Mouse (Mus musculus) kidney, adult 11 months (tissue): ENCODE results near the gene Grtp1.

Source experiments
- DNase-seq: peaks from one replicate; pipeline ENCODE4 v3.0.0; 2022

The Grtp1 gene

DNA sequence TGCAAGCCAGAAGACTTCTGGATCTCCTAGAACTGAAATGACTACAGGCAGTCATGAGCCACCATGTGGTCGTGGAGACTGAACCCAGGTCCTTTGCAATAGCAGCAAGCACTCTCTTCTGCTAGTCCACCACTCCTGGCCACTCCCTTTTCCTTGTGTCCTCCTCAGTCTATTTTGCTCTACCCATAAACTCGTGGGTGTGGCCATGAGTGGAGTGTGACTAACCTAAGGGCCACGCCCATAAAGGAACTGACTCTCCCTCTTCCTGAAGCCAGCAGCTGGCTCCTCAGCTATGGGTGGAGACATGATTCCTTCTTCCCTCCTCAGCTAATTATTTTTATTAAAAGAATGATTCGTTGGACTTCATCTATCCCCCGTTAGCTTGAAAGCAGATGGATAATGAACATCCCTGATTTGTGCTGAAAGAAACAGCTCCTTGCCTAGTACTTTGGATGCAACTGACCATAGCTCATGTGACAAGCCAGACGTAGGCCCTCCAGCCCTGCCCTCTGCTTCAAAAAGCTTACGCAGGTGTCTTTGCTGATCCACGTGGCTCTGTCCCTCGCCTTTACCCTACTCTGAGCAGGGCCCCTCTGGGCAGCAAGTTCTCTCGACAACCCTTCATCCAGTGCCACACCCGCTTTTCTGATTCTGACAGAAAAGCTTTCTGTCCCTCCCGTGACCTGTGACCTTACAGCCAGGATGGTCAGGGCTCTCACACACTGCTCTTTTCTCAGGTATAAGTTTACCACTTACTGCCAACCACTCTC lies 4.1 kb upstream of the Grtp1 start:
- DNase-seq: peak; percentile 46

DNA sequence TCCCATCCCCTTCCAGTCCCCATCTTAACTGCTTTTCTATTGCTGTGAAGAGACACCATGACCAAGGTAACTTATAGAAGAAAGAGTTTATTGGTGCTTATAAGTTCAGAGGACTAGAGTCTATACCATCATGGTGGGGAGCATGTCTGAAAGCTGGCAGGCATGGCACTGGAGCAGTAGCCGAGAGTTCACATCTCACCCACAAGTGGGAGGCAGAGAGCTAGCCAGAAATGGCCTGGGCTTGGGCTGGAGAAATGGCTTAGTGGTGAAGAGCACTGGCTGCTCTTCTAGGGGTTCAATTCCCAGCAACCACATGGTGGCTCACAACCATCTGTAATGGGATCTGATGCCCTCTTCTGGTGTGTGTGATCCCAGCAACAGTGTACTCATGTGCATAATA lies 3.1 kb upstream of the Grtp1 start:
- DNase-seq: no peak

DNA sequence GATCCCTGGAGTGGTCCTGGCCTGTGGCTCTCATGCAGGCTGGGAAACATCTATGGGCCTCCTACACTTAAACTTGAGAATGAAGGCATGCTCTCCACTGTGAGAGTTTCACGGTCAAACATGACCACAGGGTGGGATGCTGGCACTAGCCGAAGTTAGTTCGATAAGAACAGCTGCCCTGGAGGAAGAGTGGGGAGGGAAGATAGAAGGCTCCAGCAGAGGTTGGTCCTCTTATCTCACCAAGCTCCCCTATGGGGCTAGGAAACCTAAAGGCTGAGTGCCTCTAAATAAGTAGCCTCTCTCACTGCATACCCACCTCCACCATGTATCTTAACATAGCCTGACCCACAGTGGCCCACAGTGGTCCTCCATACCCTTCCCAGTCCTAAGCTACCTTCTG lies 2.4 kb upstream of the Grtp1 start:
- DNase-seq: no peak

DNA sequence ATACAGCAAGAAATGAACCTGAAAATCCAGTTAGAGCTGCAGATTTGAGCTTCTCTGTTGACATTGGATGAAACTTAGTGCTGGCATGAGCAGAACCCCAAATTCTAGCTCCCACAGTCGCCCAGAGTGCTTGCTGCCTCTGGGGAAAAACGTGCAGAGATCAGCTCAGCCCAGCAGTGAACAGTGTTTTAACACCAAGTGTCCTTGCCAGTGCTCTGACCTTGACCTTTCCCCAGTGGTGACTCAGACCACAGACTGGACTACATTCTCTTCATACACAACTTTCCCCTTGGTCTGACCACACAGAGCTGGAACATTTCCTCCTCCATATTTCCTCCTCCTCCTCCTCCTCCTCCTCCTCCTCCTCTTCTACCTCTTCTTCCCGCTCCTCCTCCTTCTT lies 1.6 kb upstream of the Grtp1 start:
- DNase-seq: no peak

DNA sequence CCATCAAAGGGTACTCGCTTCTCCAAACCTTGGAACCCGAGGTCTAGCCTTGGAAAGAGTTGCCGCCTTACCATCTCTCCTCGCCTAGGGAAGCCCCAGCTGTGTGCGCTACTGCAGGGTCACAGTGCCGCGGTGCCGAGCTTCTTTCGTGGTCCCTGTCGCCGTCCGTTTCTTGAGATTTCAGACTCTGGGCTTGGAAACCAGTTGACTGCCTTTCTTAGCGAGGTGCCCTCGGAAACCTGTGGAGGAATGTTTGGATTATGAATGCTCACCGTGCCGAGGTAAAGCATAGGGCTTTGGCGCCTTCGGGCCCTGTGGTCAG lies 554 bp upstream of the Grtp1 start:
- no peak for DNase-seq

DNA sequence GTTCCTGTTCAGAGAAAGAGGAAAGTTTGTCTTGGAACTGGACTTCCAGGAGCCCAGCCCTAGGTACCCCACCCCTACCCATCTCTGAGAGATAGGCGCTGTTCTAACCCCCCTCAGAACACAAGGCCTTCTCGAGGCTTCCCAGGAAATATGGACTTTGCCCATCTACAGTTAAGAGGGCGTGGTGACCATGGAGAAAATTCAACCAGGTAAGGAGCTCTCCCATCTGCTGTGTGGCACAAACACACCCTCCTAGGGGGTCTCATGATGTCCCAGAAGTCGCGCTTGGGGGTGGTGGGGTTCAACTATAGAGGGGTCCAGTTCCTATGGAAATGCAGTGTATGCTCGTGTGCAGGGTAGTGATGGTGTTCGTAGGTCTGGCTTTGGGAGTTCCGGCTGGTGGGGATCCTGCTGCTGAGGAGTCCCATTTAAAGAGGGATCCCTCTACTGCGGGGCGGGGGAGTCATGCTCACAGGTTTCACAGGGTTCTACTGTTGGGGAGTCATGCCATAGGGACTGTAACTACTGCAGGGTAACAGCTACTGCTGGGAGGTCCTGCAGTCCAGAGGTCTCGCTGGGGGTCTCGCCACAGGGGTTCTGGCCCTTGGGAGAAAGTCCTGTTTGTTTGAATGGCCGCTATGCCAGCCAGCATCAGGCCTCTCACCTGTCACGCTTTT lies 897 bp downstream of the Grtp1 start:
- peak; percentile 61 for DNase-seq

DNA sequence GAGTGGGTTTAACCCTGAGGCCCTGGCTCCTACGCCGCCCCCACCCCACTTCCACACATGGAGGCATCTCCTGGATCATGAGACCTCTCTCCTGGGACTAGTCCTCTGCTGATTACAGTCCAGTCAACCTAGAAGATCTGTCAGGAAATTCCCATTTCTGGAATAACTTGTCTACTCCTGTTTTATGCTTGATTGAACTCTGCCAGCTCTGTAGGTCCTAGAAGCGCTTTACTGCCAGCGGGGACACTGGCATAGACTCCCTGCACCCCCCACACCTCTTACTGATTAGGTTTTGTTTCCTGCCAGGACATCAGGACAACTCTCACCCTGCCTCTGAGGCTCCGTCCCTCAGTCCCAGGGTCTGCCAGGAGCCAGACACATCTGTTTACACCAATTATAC lies 2.9 kb downstream of the Grtp1 start:
- no peak for DNase-seq

DNA sequence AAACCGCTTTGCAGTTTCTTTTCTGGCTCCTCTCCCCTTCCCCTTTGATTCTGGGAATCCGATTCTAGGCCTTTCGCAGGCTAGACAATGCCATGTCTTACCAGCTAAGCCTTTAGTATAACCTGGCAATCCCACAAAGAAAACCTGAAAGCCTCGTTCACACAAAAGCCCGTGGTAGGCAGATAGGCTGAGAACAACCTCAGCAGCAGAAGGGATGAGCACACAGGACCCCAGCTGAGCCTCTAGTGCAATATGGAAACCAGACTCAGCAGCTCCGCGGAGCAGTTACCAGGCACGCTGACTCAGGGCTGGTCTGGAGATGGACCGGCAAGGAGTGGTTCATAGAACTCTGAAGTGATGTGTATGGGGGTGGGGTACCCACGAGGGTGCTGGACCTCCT lies 5.6 kb downstream of the Grtp1 start:
- no peak for DNase-seq

DNA sequence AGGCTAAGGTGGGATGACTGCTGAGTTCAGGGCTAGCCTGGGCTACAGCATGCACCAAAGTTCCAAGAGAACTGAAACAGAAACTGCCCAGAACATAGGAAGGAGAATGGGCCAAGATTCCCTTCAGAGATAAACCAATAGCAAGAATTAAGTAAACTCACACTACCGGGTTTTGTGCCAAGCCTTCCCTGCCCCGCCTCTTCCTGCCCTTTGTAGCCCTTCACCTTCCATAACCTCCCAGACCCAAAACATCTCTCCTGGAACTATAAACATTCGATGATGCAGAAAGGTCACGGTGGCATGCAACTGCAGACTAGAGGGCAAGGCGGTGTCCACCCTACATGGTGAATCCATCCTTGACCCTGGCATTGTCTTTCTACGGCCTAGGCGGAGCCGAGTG lies 10.2 kb downstream of the Grtp1 start:
- DNase-seq: no peak

DNA sequence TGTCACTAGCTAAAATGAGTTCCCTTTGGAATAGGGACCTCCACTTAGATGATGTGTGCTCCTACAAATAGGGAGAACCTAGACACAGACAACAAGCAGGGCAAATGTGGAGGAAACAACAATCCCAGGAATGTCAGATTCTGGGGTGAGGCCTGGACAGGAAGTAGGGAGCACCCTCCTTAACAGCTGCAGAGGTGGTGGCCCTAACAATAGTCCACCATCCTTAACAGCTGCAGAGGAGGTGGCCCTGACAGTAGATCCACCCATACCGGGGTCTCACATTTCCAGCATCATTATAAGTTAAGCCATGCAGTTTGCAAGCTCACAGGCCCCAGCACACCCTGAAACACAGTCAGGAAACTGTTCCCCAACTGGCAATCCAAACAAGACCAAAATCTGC lies 11.6 kb downstream of the Grtp1 start:
- DNase-seq: no peak

DNA sequence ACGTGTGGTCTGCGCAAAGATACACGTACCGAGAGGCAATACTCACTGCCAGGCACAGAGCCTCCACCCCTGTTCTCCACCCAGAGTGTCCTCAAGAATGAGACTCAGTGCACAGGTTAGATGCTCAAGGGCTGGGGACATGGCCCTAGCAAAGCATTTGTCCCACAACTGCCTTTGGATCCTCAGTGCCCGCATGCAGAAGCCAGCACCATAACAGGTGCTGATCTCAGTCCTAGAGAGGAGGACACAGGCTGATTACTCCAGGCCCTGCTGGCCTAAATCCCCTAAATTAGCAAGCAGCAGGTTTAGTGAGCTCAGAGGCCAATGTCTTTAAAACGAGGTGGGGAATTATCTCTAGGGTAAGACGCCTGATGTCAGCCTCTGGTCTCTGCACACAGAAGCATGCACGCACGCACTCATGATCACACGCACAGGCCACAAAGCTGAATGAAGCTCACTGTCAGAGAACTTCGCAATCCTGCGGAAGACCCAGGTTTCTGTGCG lies 12.3 kb downstream of the Grtp1 start:
- no peak for DNase-seq

DNA sequence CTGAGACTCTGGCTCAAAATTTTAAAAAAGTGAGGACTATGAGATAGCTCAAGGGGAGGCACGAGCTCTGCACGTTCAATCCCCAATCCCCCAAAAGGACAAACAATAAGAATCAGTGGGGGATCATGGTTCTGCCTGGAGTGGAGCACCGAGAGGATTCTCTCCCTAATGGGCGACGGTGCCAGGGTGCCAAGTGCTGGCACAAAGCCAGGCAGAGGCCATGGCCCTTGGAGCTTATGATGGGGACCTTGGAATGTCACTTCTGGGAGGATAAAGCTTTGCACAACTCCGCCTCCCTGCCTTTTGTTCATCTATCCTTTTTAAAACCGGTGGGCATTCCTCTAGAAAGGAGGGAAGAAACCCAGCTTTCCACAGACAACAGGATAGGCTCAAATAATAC lies 12.8 kb downstream of the Grtp1 start:
- DNase-seq: no peak

DNA sequence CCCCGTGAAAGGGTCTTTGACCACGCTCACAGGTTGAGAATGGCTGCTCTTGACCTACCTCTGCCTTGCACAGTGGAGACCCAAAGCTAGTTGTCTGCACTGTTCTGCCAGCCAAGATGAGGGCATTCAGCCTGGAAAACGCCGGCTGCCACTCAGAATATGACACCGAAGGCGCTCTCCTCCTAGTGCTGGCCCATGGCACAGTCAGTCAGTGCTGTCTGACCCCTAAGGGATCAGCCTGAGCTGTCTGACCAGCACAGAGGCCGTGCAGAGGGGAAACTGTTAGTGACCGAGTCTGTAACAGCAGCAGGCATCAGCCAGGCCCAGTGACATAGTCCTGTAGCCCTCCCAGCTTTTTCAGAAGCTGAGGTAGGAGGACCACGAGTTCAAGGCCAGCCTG lies 13.2 kb downstream of the Grtp1 start:
- DNase-seq: no peak

DNA sequence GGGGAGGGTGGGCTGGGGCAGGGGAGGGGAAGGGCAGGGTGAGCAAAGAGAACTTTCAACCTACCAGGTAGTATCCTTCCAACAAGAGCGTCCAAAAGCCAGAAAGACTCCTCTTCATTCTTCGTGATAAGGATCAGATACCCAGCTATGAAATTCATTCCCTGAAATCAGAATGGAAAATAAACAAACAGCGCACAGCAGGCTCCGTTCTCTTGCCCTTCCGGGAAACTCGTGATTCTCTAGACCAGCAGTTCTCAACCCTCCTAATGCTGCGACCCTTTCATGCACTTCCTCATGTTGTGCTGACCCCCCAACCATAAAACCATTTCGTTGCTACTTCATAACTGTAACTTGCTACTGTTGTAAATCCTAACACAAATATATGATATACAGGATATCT lies 13.6 kb downstream of the Grtp1 start:
- no peak for DNase-seq

DNA sequence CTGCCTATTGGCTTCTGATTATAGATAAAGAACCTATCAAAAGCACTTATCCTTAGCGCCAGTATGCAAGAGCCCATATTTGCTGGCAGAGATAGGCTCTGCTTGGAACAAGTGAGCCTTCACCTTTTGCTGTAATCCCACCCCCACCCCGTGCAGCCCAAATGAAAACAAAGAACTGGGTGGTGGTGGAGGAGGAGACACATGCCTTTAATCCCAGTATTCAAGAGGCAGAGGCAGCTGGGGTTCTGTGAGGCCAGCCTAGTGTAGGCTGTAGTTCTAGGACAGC lies 18.8 kb downstream of the Grtp1 start:
- DNase-seq: no peak

DNA sequence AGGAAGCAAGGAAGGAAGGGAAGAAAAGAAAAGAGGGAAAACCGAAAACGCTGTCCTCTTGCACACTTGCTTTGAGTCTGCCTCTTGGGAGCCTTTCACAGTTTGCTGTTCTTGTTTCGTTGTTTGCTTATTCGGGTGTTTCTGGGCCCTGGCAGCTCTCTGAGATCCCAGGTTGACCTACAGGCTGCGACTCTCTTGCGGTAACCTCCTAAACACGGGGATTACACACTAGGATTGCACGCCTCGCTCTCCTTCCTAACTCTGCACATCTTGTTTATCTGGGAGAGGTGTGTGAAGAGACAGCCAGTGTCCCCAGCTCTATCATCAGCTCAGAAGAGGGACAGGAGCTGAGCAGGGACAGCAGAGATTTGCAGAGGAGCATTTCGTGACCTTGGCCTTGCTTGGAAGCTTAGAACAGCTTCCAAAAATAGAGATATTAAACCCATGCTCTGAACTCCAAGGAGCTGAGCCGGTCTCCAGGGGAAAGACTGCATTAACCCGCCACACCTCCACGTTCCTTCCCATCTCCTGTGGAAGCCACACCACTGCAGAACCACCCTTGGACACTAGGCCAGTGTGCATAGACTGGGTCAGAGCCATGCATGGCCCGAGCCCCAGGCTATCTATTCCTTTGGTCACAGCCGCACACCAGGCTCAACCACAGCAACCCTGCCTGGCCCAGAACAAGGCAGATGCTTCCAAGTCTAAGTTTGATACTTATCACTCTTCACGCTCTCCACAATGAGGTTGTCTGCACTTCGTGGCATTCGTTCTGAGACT lies 19.3 kb downstream of the Grtp1 start:
- DNase-seq: no peak

DNA sequence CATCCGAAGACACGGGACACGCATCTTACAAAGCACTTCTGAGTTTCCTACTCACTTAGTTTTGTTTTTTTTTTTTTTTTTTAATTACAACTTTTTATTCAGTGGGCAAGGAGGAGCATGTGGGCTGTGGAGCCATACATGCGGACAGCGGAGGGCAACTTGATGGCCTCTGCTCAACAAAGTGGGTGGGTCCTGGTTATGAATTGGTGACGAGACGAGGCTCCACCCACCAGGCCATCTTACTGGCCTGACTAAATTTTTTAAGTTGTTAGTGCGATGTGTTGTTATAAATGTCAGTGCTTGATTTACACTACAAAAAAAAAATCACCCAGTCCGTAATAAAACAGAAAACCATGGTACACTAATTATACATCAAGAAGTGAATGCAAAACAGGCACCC lies 20.0 kb downstream of the Grtp1 start:
- DNase-seq: no peak

DNA sequence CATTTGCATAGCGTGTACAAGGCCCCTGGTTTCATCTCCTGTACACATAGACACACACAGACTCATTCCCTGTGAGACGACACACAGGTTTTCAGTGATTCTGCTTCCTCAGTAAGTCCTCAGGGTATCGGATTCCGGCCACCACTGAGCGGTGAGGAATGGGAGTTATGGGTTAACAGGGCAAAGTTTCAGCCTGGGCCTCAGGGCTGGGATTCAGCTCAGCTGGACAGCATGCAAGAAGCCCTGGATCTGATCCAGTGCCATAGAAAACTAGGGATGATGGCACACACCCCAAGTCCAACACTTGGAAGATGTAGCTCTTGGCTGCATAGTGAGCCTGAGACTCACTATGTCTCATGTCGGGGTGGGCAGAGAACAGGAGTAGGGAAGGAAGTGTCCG lies 20.5 kb downstream of the Grtp1 start:
- DNase-seq: peak; percentile 34

DNA sequence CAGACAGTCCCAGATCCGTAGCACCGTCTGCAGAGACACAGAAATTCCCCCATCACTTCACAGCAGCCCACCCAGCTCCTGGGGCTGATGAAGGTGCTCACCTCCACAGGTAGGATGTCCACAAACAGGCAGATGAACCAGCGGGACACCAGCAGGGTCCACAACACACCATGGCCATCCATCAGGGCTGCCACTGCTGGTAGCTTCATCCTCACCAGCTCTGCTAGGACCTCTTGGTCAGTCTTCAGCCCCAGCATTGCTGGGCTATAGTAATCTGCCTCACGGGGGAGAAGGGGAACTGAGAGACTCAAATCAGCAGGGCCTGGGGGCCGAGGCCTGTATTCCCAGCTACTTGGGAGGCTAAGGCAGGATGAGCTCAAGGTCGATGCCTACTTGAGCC lies 20.9 kb downstream of the Grtp1 start:
- DNase-seq: no peak

DNA sequence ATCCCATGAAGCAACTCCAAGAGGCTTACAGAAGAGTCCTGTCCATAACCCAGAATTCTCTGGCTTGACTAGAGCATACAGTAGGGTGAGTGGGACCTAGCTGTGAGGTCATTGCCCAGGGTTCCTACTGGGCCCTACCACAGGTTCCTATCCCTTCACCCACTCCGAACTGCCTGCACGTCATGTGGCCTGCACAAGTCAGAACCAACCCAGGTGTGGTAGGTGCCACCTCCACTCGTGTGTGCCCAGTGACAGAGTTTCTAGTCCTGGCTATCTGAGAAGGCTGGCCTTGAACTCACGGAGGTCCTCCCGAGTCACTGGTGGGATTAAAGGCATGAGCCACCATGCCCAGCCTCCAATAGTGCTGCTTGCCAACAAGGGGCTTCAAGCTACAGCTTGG lies 22.3 kb downstream of the Grtp1 start:
- DNase-seq: no peak

DNA sequence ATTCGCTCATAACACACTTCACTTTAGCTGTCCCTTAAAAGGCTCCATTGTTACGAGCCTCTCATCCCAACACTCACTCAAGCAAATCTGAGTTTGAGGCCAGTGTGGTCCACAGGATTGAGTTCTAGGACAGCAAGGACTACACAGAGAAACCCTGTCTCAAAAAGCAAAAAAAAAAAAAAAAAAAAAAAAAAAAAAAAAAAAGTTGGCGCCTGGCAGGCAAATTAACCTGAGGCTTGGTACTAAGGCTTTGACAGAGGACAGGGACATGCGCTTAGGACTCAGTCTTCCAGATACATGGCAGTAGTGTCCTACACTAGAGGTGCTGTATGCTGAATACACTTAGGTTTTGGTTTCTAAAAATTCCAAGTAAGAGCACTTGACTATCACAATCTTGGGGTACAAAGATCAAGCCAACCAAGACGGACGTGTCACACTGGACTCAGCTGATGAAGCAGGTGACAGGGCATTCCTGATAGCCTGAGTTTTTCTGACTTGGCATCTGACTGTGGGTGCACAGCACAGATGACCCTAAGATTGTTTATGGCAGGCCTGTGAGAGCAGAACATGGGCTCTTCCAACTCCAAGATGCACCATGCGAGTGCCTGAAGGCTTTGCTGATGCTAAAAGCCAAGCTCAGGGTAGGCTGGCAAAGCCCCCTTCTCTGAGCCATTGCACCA lies 23.1 kb downstream of the Grtp1 start:
- no peak for DNase-seq

DNA sequence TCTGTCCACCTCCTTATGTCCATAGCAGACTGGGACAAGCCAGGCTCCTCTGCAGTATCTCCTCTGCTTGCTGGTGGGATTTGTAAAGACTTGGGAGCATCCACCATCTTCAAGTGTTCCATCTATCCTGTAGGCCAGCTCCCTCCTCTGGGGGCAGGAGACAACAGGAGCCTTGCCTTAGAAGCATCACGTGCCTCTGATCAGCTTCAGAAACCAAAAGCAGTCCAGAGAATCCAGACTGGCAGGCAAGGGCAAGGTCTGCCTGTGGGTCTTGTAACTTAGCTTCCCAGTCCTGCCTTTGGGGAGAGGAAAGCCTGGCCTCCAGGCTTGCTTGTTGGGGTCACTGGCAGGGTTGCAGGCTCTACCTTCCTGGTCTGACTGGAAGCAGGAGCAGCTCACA lies 24.8 kb downstream of the Grtp1 start:
- peak; percentile 52 for DNase-seq

DNA sequence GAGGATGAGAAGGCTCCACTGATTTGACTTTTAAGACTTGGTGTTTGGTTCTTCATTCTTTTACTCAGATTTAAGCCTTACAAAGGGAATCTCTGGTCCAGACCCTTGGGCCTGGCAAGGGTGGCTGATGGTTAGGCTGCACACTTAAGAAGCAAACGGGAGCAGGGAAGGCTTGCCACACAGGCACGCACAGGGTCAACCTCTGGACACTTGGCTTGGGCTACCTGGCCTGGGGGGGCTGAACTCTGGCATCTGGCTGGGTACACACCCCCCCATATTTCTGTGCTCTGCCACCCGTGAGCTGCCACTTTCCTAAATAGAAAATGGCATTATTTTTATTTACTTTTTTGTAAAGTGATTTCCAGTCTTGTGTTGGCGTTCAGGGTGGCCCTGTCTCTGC lies 25.6 kb downstream of the Grtp1 start:
- DNase-seq: peak; percentile 47

DNA sequence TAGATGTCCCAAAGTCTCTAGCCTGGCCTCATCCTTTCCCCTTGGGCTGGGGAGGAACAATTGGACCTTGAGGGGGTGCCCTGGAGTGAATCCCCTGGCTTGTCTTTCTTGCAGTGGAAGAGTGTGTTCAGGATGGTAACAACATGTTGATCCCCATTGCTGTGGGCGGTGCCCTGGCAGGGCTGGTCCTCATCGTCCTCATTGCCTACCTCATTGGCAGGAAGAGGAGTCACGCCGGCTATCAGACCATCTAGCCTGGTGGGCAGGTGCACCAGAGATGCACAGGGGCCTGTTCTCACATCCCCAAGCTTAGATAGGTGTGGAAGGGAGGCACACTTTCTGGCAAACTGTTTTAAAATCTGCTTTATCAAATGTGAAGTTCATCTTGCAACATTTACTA lies 26.1 kb downstream of the Grtp1 start:
- no peak for DNase-seq
